Mouse (Mus musculus) neural tube, embryonic 11.5 days (tissue): ENCODE data around the gene Itih1. TPM values are rescaled to one million over a fixed set of nuclear protein-coding genes. Genes with fewer than 3 reads are reported as not detected.

Experiments
- ATAC-seq: fragments of 200-750 bp; cut with Nextera tagmentation; 2 replicates; pipeline ENCODE4 v1.8.0; 2017; ENCODE audit warnings: moderate number of reproducible peaks, mild to moderate bottlenecking, moderate TSS enrichment, moderate library complexity; ENCODE audit not compliant: insufficient read depth, low FRiP score, low TSS enrichment
- DNase-seq: peaks from one replicate; pipeline ENCODE4 v3.0.0-alpha.2; 2015; ENCODE audit warnings: low spot score
- H3K27ac ChIP-seq: fragments of 300-500 bp; sonication (generic); 2 replicates; pipeline ENCODE4 v1.5.1; 2014; ENCODE audit warnings: low read depth, mild to moderate bottlenecking, low read length
- H3K27me3 ChIP-seq: fragments of 300-500 bp; sonication (generic); 2 replicates; pipeline ENCODE4 v1.6.1; 2014; ENCODE audit warnings: mild to moderate bottlenecking, low read length, mixed read lengths; ENCODE audit not compliant: control insufficient read depth, insufficient read depth
- H3K36me3 ChIP-seq: fragments of 300-500 bp; sonication (generic); 2 replicates; pipeline ENCODE4 v1.6.1; 2014; ENCODE audit warnings: mild to moderate bottlenecking, low read length, moderate library complexity, mixed read lengths; ENCODE audit not compliant: control insufficient read depth, insufficient read depth
- H3K4me1 ChIP-seq: fragments of 300-500 bp; sonication (generic); 2 replicates; pipeline ENCODE4 v1.6.1; 2014; ENCODE audit warnings: low read length, mixed read lengths; ENCODE audit not compliant: control insufficient read depth, insufficient read depth
- H3K4me2 ChIP-seq: fragments of 300-500 bp; sonication (generic); 2 replicates; pipeline ENCODE4 v1.6.1; 2014; ENCODE audit warnings: low read depth, mild to moderate bottlenecking, moderate library complexity
- H3K4me3 ChIP-seq: fragments of 300-500 bp; sonication (generic); 2 replicates; pipeline ENCODE4 v1.5.1; 2014; ENCODE audit warnings: low read depth, low read length
- H3K9ac ChIP-seq: fragments of 300-500 bp; sonication (generic); 2 replicates; pipeline ENCODE4 v1.6.1; 2014; ENCODE audit warnings: mild to moderate bottlenecking, low read length
- H3K9me3 ChIP-seq: fragments of 300-500 bp; sonication (generic); 2 replicates; pipeline ENCODE4 v1.6.1; 2016; ENCODE audit warnings: low read length; ENCODE audit not compliant: control insufficient read depth
- WGBS: fragments of 180-500 bp; shearing (Covaris S2); extraction: QIAGEN DNeasy Blood & Tissue Kit; methylation state at CpG from one replicate; pipeline ENCODE4 v1.1.7; 2014; 5-methylcytosine and 5-hydroxymethylcytosine counted together
- polyA plus RNA-seq: library from polyadenylated mRNA; unstranded; fragments of >200 nt; fragmentation: Nextera tagmentation; extraction: Ambion mirVana; gene quantifications from 2 replicates; pipeline ENCODE4 v1.2.1, GENCODE M21; 2014

The Itih1 gene
- polyA plus RNA-seq, 1 experiment from 2014 or later: not detected

- no peaks in the 10 kb centered on the region for H3K27me3 ChIP-seq
- H3K4me1 ChIP-seq: no peaks in the 10 kb centered on the region
- no peak overlapping the region for H3K4me3 ChIP-seq
- no peak overlapping the region for H3K9ac ChIP-seq
- peak; percentile 60 for DNase-seq
- H3K27ac ChIP-seq: no peak overlapping the region
- H3K9me3 ChIP-seq: no peaks in the 10 kb centered on the region
- H3K4me2 ChIP-seq: no peak overlapping the region
- no peak for ATAC-seq
- H3K36me3 ChIP-seq: no peaks in the 10 kb centered on the region
- WGBS: 71% methylated on average over 11 of the region's 11 CpGs
These were observed 978 bp upstream of the Itih1 start for GRCm38 (mm10) chr14:30943860-30944674.

GRCm38 (mm10) chr14:30942254-30942653, 835 bp downstream of the Itih1 start:
- no peak for ATAC-seq
- DNase-seq: no peak
- Histone ChIP-seq H3K9ac (no peak overlapping the region), H3K27me3 (no peaks in the 10 kb centered on the region), H3K4me2 (no peak overlapping the region), H3K36me3 (no peaks in the 10 kb centered on the region), H3K4me3 (no peak overlapping the region), H3K4me1 (no peaks in the 10 kb centered on the region), H3K27ac (no peak overlapping the region), H3K9me3 (no peaks in the 10 kb centered on the region)
- 90% methylated on average over 4 of the region's 4 CpGs for WGBS

- ATAC-seq (no peak), DNase-seq (no peak)
- Histone ChIP-seq H3K36me3 (no peaks in the 10 kb centered on the region), H3K4me1 (no peaks in the 10 kb centered on the region), H3K4me2 (no peak overlapping the region), H3K9me3 (no peaks in the 10 kb centered on the region), H3K27me3 (no peaks in the 10 kb centered on the region), H3K9ac (no peak overlapping the region), H3K4me3 (no peak overlapping the region), H3K27ac (no peak overlapping the region)
- 92% methylated on average over 9 of the region's 9 CpGs for WGBS
These were observed 9.7 kb downstream of the Itih1 start for GRCm38 (mm10) chr14:30933351-30933750.

GRCm38 (mm10) chr14:30930386-30930785, 12.7 kb downstream of the Itih1 start:
- H3K27ac ChIP-seq: no peak overlapping the region
- no peaks in the 10 kb centered on the region for H3K36me3 ChIP-seq
- no peaks in the 10 kb centered on the region for H3K4me1 ChIP-seq
- WGBS: 89% methylated on average over 4 of the region's 4 CpGs
- H3K27me3 ChIP-seq: no peaks in the 10 kb centered on the region
- no peaks in the 10 kb centered on the region for H3K9me3 ChIP-seq
- H3K9ac ChIP-seq: no peak overlapping the region
- no peak overlapping the region for H3K4me3 ChIP-seq
- ATAC-seq (no peak), DNase-seq (no peak)
- H3K4me2 ChIP-seq: no peak overlapping the region

GRCm38 (mm10) chr14:30925492-30925891, 17.6 kb downstream of the Itih1 start:
- H3K9me3 ChIP-seq: no peaks in the 10 kb centered on the region
- DNase-seq (no peak), ATAC-seq (no peak)
- no peak overlapping the region for H3K9ac ChIP-seq
- H3K4me3 ChIP-seq: no peak overlapping the region
- H3K36me3 ChIP-seq: no peaks in the 10 kb centered on the region
- no peaks in the 10 kb centered on the region for H3K27me3 ChIP-seq
- no peaks in the 10 kb centered on the region for H3K4me1 ChIP-seq
- WGBS: 93% methylated on average over 3 of the region's 3 CpGs
- no peak overlapping the region for H3K4me2 ChIP-seq
- no peak overlapping the region for H3K27ac ChIP-seq

- Histone ChIP-seq H3K27me3 (no peaks in the 10 kb centered on the region), H3K9me3 (no peaks in the 10 kb centered on the region), H3K27ac (no peak within 1 kb of the TSS), H3K4me3 (no peak within 1 kb of the TSS), H3K4me1 (no peaks in the 10 kb centered on the region), H3K4me2 (no peak within 1 kb of the TSS), H3K9ac (no peak within 1 kb of the TSS), H3K36me3 (no peaks in the 10 kb centered on the region)
- DNase-seq (no peak), ATAC-seq (no peak)
- WGBS: 79% methylated on average over 6 of the region's 6 CpGs
These were observed 19.5 kb downstream of the Itih1 start, which contains the start of gene Itih3 for GRCm38 (mm10) chr14:30923375-30924105. Gene Itih3, minus strand, starts transcription at chr14:30923760.

GRCm38 (mm10) chr14:30922053-30922670, 20.9 kb downstream of the Itih1 start:
- H3K4me2 ChIP-seq: no peak overlapping the region
- DNase-seq (no peak), ATAC-seq (no peak)
- H3K36me3 ChIP-seq: no peaks in the 10 kb centered on the region
- H3K27ac ChIP-seq: no peak overlapping the region
- no peak overlapping the region for H3K4me3 ChIP-seq
- no peaks in the 10 kb centered on the region for H3K4me1 ChIP-seq
- H3K27me3 ChIP-seq: no peaks in the 10 kb centered on the region
- H3K9me3 ChIP-seq: no peaks in the 10 kb centered on the region
- 67% methylated on average over 7 of the region's 8 CpGs for WGBS
- H3K9ac ChIP-seq: no peak overlapping the region

DNA sequence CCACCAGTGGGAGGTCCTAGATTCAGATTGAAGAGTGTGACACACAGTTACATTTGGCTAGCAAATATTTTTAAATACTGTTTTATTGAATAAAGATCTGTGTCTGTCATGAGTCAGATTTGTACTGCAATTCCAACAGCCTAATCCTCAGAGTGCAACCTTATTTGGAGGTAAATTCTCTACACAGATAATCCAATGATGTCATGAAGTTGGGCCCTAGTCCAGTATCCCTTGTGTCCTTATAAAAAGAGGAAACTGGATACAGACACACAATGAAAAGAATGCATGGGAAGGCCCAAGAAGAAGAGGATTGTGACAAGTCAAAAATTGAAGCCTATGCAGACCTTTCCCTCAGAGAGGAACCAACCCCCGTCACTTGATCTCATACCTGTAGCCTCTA, 26.6 kb downstream of the Itih1 start:
- DNase-seq: no peak
- no peaks in the 10 kb centered on the region for H3K9me3 ChIP-seq
- H3K27me3 ChIP-seq: no peaks in the 10 kb centered on the region
- no peak overlapping the region for H3K9ac ChIP-seq
- no peak overlapping the region for H3K4me3 ChIP-seq
- H3K4me2 ChIP-seq: no peak overlapping the region
- no peak for ATAC-seq
- H3K36me3 ChIP-seq: no peaks in the 10 kb centered on the region
- WGBS: 85% methylated on average over 1 of the region's 1 CpGs
- H3K4me1 ChIP-seq: no peaks in the 10 kb centered on the region
- H3K27ac ChIP-seq: no peak overlapping the region
